Mouse (Mus musculus): Measurements from ENCODE around the gene Padi6. TPM values are rescaled to one million over a fixed set of nuclear protein-coding genes. Genes with fewer than 3 reads are reported as not detected.

Gene Padi6
- polyA plus RNA-seq, 1 experiment, result not detected

- H3K4me1 ChIP-seq (ENCODE audit: control insufficient read depth, insufficient read depth, low read length), result no peaks in the 10 kb centered on the region
- no peak overlapping the region for H3K27ac ChIP-seq (ENCODE audit: insufficient read depth, low read length)
- TF ChIP-seq CTCF (IDR thresholded peaks at IDR 0.05; ENCODE audit: borderline replicate concordance, insufficient read depth, low read depth, low read length) (no peak), POLR2A (IDR thresholded peaks at IDR 0.05; ENCODE audit: borderline replicate concordance, insufficient read depth, low read length) (no peak)
- no peak for DNase-seq
- WGBS, result 91% methylated on average over 9 of the region's 9 CpGs
- H3K4me3 ChIP-seq (replicated peaks; ENCODE audit: insufficient read depth, low read depth, low read length), result no peak overlapping the region
- no peaks in the 10 kb centered on the region for H3K27me3 ChIP-seq (ENCODE audit: control insufficient read depth, insufficient read depth, low read length)
These were observed 40.4 kb upstream of the Padi6 start for GRCm38 (mm10) chr4:140782821-140783220.

GRCm38 (mm10) chr4:140780507-140780906, 38.1 kb upstream of the Padi6 start:
- H3K27me3 ChIP-seq (ENCODE audit: control insufficient read depth, insufficient read depth, low read length), result no peaks in the 10 kb centered on the region
- 65% methylated on average over 14 of the region's 14 CpGs for WGBS
- no peak overlapping the region for H3K4me3 ChIP-seq (replicated peaks; ENCODE audit: insufficient read depth, low read depth, low read length)
- no peak overlapping the region for H3K27ac ChIP-seq (ENCODE audit: insufficient read depth, low read length)
- DNase-seq, result no peak
- TF ChIP-seq POLR2A (IDR thresholded peaks at IDR 0.05; ENCODE audit: borderline replicate concordance, insufficient read depth, low read length), result no peak
- no peak for TF ChIP-seq CTCF (IDR thresholded peaks at IDR 0.05; ENCODE audit: borderline replicate concordance, insufficient read depth, low read depth, low read length)
- no peaks in the 10 kb centered on the region for H3K4me1 ChIP-seq (ENCODE audit: control insufficient read depth, insufficient read depth, low read length)

GRCm38 (mm10) chr4:140779803-140780397, 37.5 kb upstream of the Padi6 start:
- Histone ChIP-seq H3K4me3 (replicated peaks; ENCODE audit: insufficient read depth, low read depth, low read length) (no peak overlapping the region), H3K27me3 (ENCODE audit: control insufficient read depth, insufficient read depth, low read length) (no peaks in the 10 kb centered on the region), H3K27ac (ENCODE audit: insufficient read depth, low read length) (no peak overlapping the region), H3K4me1 (ENCODE audit: control insufficient read depth, insufficient read depth, low read length) (no peaks in the 10 kb centered on the region)
- peak; percentile 10 to 11 for DNase-seq
- TF ChIP-seq POLR2A (IDR thresholded peaks at IDR 0.05; ENCODE audit: borderline replicate concordance, insufficient read depth, low read length) (no peak), CTCF (IDR thresholded peaks at IDR 0.05; ENCODE audit: borderline replicate concordance, insufficient read depth, low read depth, low read length) (no peak)
- WGBS, result 19% methylated on average over 19 of the region's 19 CpGs

- no peak overlapping the region for H3K4me3 ChIP-seq (replicated peaks; ENCODE audit: insufficient read depth, low read depth, low read length)
- DNase-seq, result no peak
- no peak for TF ChIP-seq CTCF (IDR thresholded peaks at IDR 0.05; ENCODE audit: borderline replicate concordance, insufficient read depth, low read depth, low read length)
- TF ChIP-seq POLR2A (IDR thresholded peaks at IDR 0.05; ENCODE audit: borderline replicate concordance, insufficient read depth, low read length), result no peak
- H3K4me1 ChIP-seq (ENCODE audit: control insufficient read depth, insufficient read depth, low read length), result no peaks in the 10 kb centered on the region
- H3K27me3 ChIP-seq (ENCODE audit: control insufficient read depth, insufficient read depth, low read length), result no peaks in the 10 kb centered on the region
- H3K27ac ChIP-seq (ENCODE audit: insufficient read depth, low read length), result no peak overlapping the region
- WGBS, result 82% methylated on average over 13 of the region's 13 CpGs
These were observed 34.2 kb upstream of the Padi6 start for GRCm38 (mm10) chr4:140776623-140777022.

- H3K4me3 ChIP-seq (replicated peaks; ENCODE audit: insufficient read depth, low read depth, low read length), result no peak overlapping the region
- no peaks in the 10 kb centered on the region for H3K4me1 ChIP-seq (ENCODE audit: control insufficient read depth, insufficient read depth, low read length)
- no peaks in the 10 kb centered on the region for H3K27me3 ChIP-seq (ENCODE audit: control insufficient read depth, insufficient read depth, low read length)
- H3K27ac ChIP-seq (ENCODE audit: insufficient read depth, low read length), result no peak overlapping the region
- WGBS, result 90% methylated on average over 10 of the region's 10 CpGs
- DNase-seq, result no peak
- TF ChIP-seq POLR2A (IDR thresholded peaks at IDR 0.05; ENCODE audit: borderline replicate concordance, insufficient read depth, low read length) (no peak), CTCF (IDR thresholded peaks at IDR 0.05; ENCODE audit: borderline replicate concordance, insufficient read depth, low read depth, low read length) (no peak)
These were observed 33.4 kb upstream of the Padi6 start for GRCm38 (mm10) chr4:140775876-140776275.

GRCm38 (mm10) chr4:140774893-140775292, 32.5 kb upstream of the Padi6 start:
- no peak overlapping the region for H3K4me3 ChIP-seq (replicated peaks; ENCODE audit: insufficient read depth, low read depth, low read length)
- DNase-seq, result no peak
- no peaks in the 10 kb centered on the region for H3K4me1 ChIP-seq (ENCODE audit: control insufficient read depth, insufficient read depth, low read length)
- TF ChIP-seq CTCF (IDR thresholded peaks at IDR 0.05; ENCODE audit: borderline replicate concordance, insufficient read depth, low read depth, low read length), result no peak
- no peak for TF ChIP-seq POLR2A (IDR thresholded peaks at IDR 0.05; ENCODE audit: borderline replicate concordance, insufficient read depth, low read length)
- H3K27me3 ChIP-seq (ENCODE audit: control insufficient read depth, insufficient read depth, low read length), result no peaks in the 10 kb centered on the region
- H3K27ac ChIP-seq (ENCODE audit: insufficient read depth, low read length), result no peak overlapping the region
- 74% methylated on average over 9 of the region's 9 CpGs for WGBS

GRCm38 (mm10) chr4:140774025-140774800, 31.8 kb upstream of the Padi6 start, which contains the start of gene Padi4:
Gene Padi4 (minus strand): TSS chr4:140774236.
- Histone ChIP-seq H3K4me1 (ENCODE audit: control insufficient read depth, insufficient read depth, low read length) (no peaks in the 10 kb centered on the region), H3K4me3 (replicated peaks; ENCODE audit: insufficient read depth, low read depth, low read length) (no peak within 1 kb of the TSS), H3K27ac (ENCODE audit: insufficient read depth, low read length) (no peak within 1 kb of the TSS), H3K27me3 (ENCODE audit: control insufficient read depth, insufficient read depth, low read length) (no peaks in the 10 kb centered on the region)
- 89% methylated on average over 21 of the region's 21 CpGs for WGBS
- no peak for DNase-seq
- TF ChIP-seq CTCF (IDR thresholded peaks at IDR 0.05; ENCODE audit: borderline replicate concordance, insufficient read depth, low read depth, low read length), result no peak

- DNase-seq, result no peak
- Histone ChIP-seq H3K4me1 (ENCODE audit: control insufficient read depth, insufficient read depth, low read length) (no peaks in the 10 kb centered on the region), H3K4me3 (replicated peaks; ENCODE audit: insufficient read depth, low read depth, low read length) (no peak overlapping the region), H3K27ac (ENCODE audit: insufficient read depth, low read length) (no peak overlapping the region), H3K27me3 (ENCODE audit: control insufficient read depth, insufficient read depth, low read length) (no peaks in the 10 kb centered on the region)
- TF ChIP-seq CTCF (IDR thresholded peaks at IDR 0.05; ENCODE audit: borderline replicate concordance, insufficient read depth, low read depth, low read length) (no peak), POLR2A (IDR thresholded peaks at IDR 0.05; ENCODE audit: borderline replicate concordance, insufficient read depth, low read length) (no peak)
- 47% methylated on average over 4 of the region's 4 CpGs for WGBS
These were observed 28.6 kb upstream of the Padi6 start for GRCm38 (mm10) chr4:140771091-140771490.

Data from cerebellum, adult 2 months (tissue).